Mouse (Mus musculus): ENCODE results near the gene Gnptab.

DNA sequence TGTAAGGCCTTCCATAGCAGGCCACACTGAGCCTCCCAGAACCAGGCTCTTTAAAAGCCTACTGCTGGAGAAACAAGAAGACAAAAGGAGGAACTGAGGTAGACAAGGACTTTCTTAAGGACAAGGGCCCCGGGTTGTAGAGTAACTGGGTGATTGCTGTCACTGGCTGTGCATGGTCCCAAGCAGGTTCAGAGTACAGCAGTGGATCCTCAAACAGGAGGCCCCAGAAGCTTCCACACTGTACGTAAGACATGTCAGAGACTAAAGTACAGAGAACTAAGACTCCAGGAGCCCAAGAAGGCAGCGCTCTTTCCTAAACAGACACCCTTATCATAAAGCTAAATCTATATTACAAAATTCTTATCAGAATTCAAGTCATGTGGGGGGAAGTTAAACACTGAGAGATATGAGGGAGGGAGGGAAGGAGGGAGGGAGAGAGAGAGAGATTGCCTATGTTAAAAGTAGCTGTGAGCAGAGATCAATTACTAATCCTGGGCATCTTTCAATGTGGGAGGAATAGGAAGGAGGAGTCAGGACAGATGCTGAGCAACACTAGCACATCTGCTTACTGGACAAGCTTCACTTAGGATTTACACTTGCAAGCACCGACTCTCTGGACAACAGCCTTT, 116.1 kb downstream of the Gnptab start:
- no peak for TF ChIP-seq CTCF (IDR thresholded peaks at IDR 0.05; ENCODE audit: borderline replicate concordance, control insufficient read depth, extremely low read depth, insufficient read depth, low read length, poor library complexity)
- no peak for TF ChIP-seq POLR2A (IDR thresholded peaks at IDR 0.05; ENCODE audit: control insufficient read depth, extremely low read depth, insufficient read depth, low read length, poor library complexity)
